Mouse (Mus musculus) spleen, adult 18-20 months (tissue): ENCODE data around the gene Mest.

ENCODE experiments used
- DNase-seq, 2 experiments: peaks; one replicate each; pipeline ENCODE4 v3.0.0; 2022; ENCODE audit warnings: mixed read lengths in 2 of 2

The Mest gene

DNA sequence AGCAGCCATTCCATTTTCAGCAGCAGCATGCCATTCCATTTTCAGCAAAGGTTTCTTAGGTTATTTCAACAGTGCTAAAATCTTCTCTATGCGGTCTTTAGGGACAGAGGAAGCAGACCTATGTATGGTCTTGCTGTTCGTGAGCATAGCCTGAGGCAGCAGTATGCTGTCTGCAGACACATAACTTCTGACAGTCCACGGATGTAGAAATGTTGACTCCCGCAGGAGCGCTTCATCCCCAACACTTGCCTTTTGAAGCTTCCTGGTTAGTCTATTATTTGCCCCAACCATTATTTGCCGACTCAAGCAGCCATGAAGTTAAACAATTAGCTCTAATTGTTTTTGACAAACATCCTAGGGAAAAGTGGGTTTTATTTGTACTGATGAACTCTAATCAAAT, 14.2 kb upstream of the Mest start:
- no peak for DNase-seq

GRCm38 (mm10) chr6:30710371-30711364, 12.7 kb upstream of the Mest start:
- DNase-seq: no peak

GRCm38 (mm10) chr6:30711365-30711763, 12.0 kb upstream of the Mest start:
- no peak for DNase-seq

DNA sequence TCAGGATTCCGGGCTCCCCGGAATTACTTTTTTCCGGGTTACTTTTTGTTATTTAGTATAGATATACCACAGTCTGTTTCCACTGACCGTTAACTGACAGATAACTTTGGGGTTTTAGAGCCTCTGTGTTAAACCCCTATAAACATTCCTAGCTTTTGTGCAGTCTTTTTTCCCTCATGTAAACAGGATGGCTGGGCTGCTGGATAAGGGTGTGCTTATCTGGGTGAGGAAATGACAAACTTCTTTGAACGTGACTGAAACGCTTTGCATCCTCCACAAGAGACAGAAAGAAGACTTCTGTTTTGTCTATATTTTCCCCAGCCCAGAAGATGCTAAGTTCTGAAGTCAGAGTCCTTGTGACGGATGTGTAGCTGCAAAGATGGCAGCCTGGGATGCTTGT, 10.9 kb upstream of the Mest start:
- DNase-seq: no peak

GRCm38 (mm10) chr6:30713455-30713854, 9.9 kb upstream of the Mest start:
- DNase-seq: no peak

GRCm38 (mm10) chr6:30713896-30714295, 9.5 kb upstream of the Mest start:
- DNase-seq: no peak

DNA sequence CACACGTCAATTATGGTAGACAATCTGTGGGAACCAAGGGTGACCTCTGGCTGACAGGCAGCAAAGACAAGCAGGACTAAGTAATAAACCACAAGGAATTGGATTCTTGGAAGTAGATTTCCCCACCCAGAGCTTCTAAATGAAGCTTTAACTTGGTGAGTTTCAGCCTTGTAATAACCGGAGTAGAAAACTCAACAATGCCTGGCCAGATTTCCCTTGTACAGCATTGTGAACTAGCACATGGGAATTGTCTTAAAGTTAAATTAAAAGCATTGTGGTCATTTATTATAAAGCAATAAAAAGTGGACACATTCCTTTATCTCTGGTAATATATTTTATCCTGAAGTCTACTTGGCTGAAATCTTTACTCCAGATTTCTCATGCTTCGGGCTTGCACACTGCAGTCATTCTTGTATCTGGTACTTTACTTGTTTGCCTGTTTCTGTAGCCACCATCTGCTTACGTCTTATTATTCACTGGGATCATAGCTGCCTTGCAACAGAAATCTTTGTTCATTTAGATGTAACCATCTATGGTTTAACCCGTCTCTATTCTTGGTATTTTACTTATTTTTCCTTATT, 8.4 kb upstream of the Mest start:
- no peak for DNase-seq

GRCm38 (mm10) chr6:30716796-30717195, 6.6 kb upstream of the Mest start:
- no peak for DNase-seq

- no peak for DNase-seq
Observed at GRCm38 (mm10) chr6:30722385-30723164, 772 bp upstream of the Mest start.

- no peak for DNase-seq
Observed at GRCm38 (mm10) chr6:30730301-30730971, 7.1 kb downstream of the Mest start.

- DNase-seq: no peak
Observed at GRCm38 (mm10) chr6:30732571-30733130, 9.3 kb downstream of the Mest start.

GRCm38 (mm10) chr6:30734465-30734864, 11.1 kb downstream of the Mest start:
- no peak for DNase-seq

- no peak for DNase-seq
Observed at GRCm38 (mm10) chr6:30734988-30735727, 11.8 kb downstream of the Mest start.

- DNase-seq: peak in 1 of 2 experiments; percentile 8
Observed at GRCm38 (mm10) chr6:30735728-30736371, 12.5 kb downstream of the Mest start.

GRCm38 (mm10) chr6:30736372-30736762, 13.0 kb downstream of the Mest start:
- no peak for DNase-seq

GRCm38 (mm10) chr6:30736864-30737547, 13.7 kb downstream of the Mest start:
- DNase-seq: peak in 1 of 2 experiments; percentile 14

- DNase-seq: peak in 1 of 2 experiments; percentile 40
Observed at GRCm38 (mm10) chr6:30737548-30738463, 14.5 kb downstream of the Mest start.

- DNase-seq: no peak
Observed at GRCm38 (mm10) chr6:30738464-30739006, 15.2 kb downstream of the Mest start.

- DNase-seq: no peak
Observed at GRCm38 (mm10) chr6:30739177-30739747, 15.9 kb downstream of the Mest start.
